Mouse (Mus musculus) thymus, adult 2 months (tissue): ENCODE measurements around the gene Serpina3j.

ENCODE experiments used
- CTCF ChIP-seq: fragments of 200-500 bp; IDR thresholded peaks from 2 replicates; pipeline ENCODE4 v1.5.1; 2012; ENCODE audit warnings: mild to moderate bottlenecking, control low read depth, low read length, moderate library complexity, borderline replicate concordance; ENCODE audit not compliant: control insufficient read depth, poor library complexity, insufficient read depth; ENCODE audit errors: extremely low read depth
- POLR2A ChIP-seq: fragments of 200-500 bp; IDR thresholded peaks from 2 replicates; pipeline ENCODE4 v1.6.1; 2012; ENCODE audit warnings: mild to moderate bottlenecking, low read length, control low read depth, moderate library complexity; ENCODE audit not compliant: control insufficient read depth, poor library complexity, insufficient read depth; ENCODE audit errors: extremely low read depth

- TF ChIP-seq POLR2A (no peak), CTCF (no peak)
These were observed 35.3 kb upstream of the Serpina3j start for GRCm38 (mm10) chr12:104279056-104279435.
